Mouse (Mus musculus): ENCODE data around the gene Rpl18a. TPM values are rescaled to one million over a fixed set of nuclear protein-coding genes. Genes with fewer than 3 reads are reported as not detected.
A peak's percentile ranks its signal among the peaks of the same experiment; 100 is the strongest.
"Not testable (repeated sequence)": the region's sequence is repeated elsewhere in the genome, so short reads cannot be mapped to it uniquely, and the experiment has no call there.

The Rpl18a gene
- polyA plus RNA-seq, 1 experiment from 2014 or later = 4,144 TPM

GRCm38 (mm10) chr8:70898661-70899198 is 1.5 kb upstream of the Rpl18a start:
- Histone ChIP-seq H3K9ac (ENCODE audit: low read depth, low read length) (peak overlapping the region; percentile 80), H3K27me3 (replicated peaks; ENCODE audit: control insufficient read depth, insufficient read depth, low read length) (no peaks in the 10 kb centered on the region), H3K27ac (ENCODE audit: low read depth, low read length) (no peak overlapping the region), H3K36me3 (ENCODE audit: control insufficient read depth, insufficient read depth, low read length) (peaks cover 18% of the 10 kb centered on the region), H3K9me3 (ENCODE audit: control insufficient read depth, low read length) (no peaks in the 10 kb centered on the region), H3K4me1 (replicated peaks; ENCODE audit: control insufficient read depth, insufficient read depth, low read length) (peaks cover 6% of the 10 kb centered on the region), H3K4me2 (peak overlapping the region; percentile 58), H3K4me3 (ENCODE audit: low read depth, low read length) (no peak overlapping the region)
- ATAC-seq (replicated peaks; ENCODE audit: low FRiP score) (no peak), DNase-seq (ENCODE audit: low spot score) (no peak)
- WGBS = 46% methylated on average over 2 of the region's 2 CpGs

- H3K9ac ChIP-seq (ENCODE audit: low read depth, low read length) = peak overlapping the region; percentile 80
- H3K4me2 ChIP-seq = peak overlapping the region; percentile 58
- H3K9me3 ChIP-seq (ENCODE audit: control insufficient read depth, low read length) = no peaks in the 10 kb centered on the region
- peaks cover 7% of the 10 kb centered on the region for H3K27me3 ChIP-seq (replicated peaks; ENCODE audit: control insufficient read depth, insufficient read depth, low read length)
- H3K4me3 ChIP-seq (ENCODE audit: low read depth, low read length) = peak overlapping the region; percentile 86
- H3K4me1 ChIP-seq (replicated peaks; ENCODE audit: control insufficient read depth, insufficient read depth, low read length) = peaks cover 10% of the 10 kb centered on the region
- peak; percentile 79 for DNase-seq (ENCODE audit: low spot score)
- peak overlapping the region; percentile 45 for H3K27ac ChIP-seq (ENCODE audit: low read depth, low read length)
- ATAC-seq (replicated peaks; ENCODE audit: low FRiP score) = peak; percentile 44
- WGBS = under 1% methylated on average over 20 of the region's 20 CpGs
- peaks cover 18% of the 10 kb centered on the region for H3K36me3 ChIP-seq (ENCODE audit: control insufficient read depth, insufficient read depth, low read length)
Measured at GRCm38 (mm10) chr8:70897681-70898413, 635 bp upstream of the Rpl18a start.

GRCm38 (mm10) chr8:70896316-70897020 is 744 bp downstream of the Rpl18a start:
- Histone ChIP-seq H3K4me2 (peak overlapping the region; percentile 98), H3K27ac (ENCODE audit: low read depth, low read length) (peak overlapping the region; percentile 91), H3K9me3 (ENCODE audit: control insufficient read depth, low read length) (no peaks in the 10 kb centered on the region), H3K36me3 (ENCODE audit: control insufficient read depth, insufficient read depth, low read length) (peaks cover 18% of the 10 kb centered on the region), H3K4me1 (replicated peaks; ENCODE audit: control insufficient read depth, insufficient read depth, low read length) (peaks cover 18% of the 10 kb centered on the region), H3K27me3 (replicated peaks; ENCODE audit: control insufficient read depth, insufficient read depth, low read length) (peaks cover 21% of the 10 kb centered on the region), H3K4me3 (ENCODE audit: low read depth, low read length) (peak overlapping the region; percentile 86), H3K9ac (ENCODE audit: low read depth, low read length) (peak overlapping the region; percentile 98)
- 1% methylated on average over 25 of the region's 25 CpGs for WGBS
- no peak for ATAC-seq (replicated peaks; ENCODE audit: low FRiP score)
- no peak for DNase-seq (ENCODE audit: low spot score)

GRCm38 (mm10) chr8:70895571-70896259 is 1.5 kb downstream of the Rpl18a start:
- ATAC-seq (replicated peaks; ENCODE audit: low FRiP score); DNase-seq (ENCODE audit: low spot score); H3K9me3 ChIP-seq (ENCODE audit: control insufficient read depth, low read length): not testable (repeated sequence)
- Histone ChIP-seq H3K36me3 (ENCODE audit: control insufficient read depth, insufficient read depth, low read length) (peaks cover 18% of the 10 kb centered on the region), H3K4me1 (replicated peaks; ENCODE audit: control insufficient read depth, insufficient read depth, low read length) (peaks cover 20% of the 10 kb centered on the region), H3K4me3 (ENCODE audit: low read depth, low read length) (peak overlapping the region; percentile 86), H3K27ac (ENCODE audit: low read depth, low read length) (peak overlapping the region; percentile 91), H3K4me2 (peak overlapping the region; percentile 98), H3K9ac (ENCODE audit: low read depth, low read length) (peak overlapping the region; percentile 98), H3K27me3 (replicated peaks; ENCODE audit: control insufficient read depth, insufficient read depth, low read length) (peaks cover 29% of the 10 kb centered on the region)
- 80% methylated on average over 23 of the region's 24 CpGs for WGBS

GRCm38 (mm10) chr8:70894771-70895545 is 2.3 kb downstream of the Rpl18a start:
- H3K9ac ChIP-seq (ENCODE audit: low read depth, low read length) = 0 out of 2 replicates have a peak overlapping the region, but pooled peaks have one; percentile 28
- peaks cover 18% of the 10 kb centered on the region for H3K36me3 ChIP-seq (ENCODE audit: control insufficient read depth, insufficient read depth, low read length)
- DNase-seq (ENCODE audit: low spot score) = no peak
- peak overlapping the region; percentile 98 for H3K4me2 ChIP-seq
- no peak for ATAC-seq (replicated peaks; ENCODE audit: low FRiP score)
- H3K9me3 ChIP-seq (ENCODE audit: control insufficient read depth, low read length) = no peaks in the 10 kb centered on the region
- peaks cover 36% of the 10 kb centered on the region for H3K27me3 ChIP-seq (replicated peaks; ENCODE audit: control insufficient read depth, insufficient read depth, low read length)
- WGBS = 91% methylated on average over 8 of the region's 8 CpGs
- peak overlapping the region; percentile 91 for H3K27ac ChIP-seq (ENCODE audit: low read depth, low read length)
- H3K4me1 ChIP-seq (replicated peaks; ENCODE audit: control insufficient read depth, insufficient read depth, low read length) = peaks cover 20% of the 10 kb centered on the region
- H3K4me3 ChIP-seq (ENCODE audit: low read depth, low read length) = peak overlapping the region; percentile 86

GRCm38 (mm10) chr8:70894385-70894720 is 2.9 kb downstream of the Rpl18a start:
- H3K9ac ChIP-seq (ENCODE audit: low read depth, low read length) = no peak overlapping the region
- no peak overlapping the region for H3K27ac ChIP-seq (ENCODE audit: low read depth, low read length)
- no peaks in the 10 kb centered on the region for H3K9me3 ChIP-seq (ENCODE audit: control insufficient read depth, low read length)
- peaks cover 18% of the 10 kb centered on the region for H3K36me3 ChIP-seq (ENCODE audit: control insufficient read depth, insufficient read depth, low read length)
- ATAC-seq (replicated peaks; ENCODE audit: low FRiP score) = no peak
- peaks cover 20% of the 10 kb centered on the region for H3K4me1 ChIP-seq (replicated peaks; ENCODE audit: control insufficient read depth, insufficient read depth, low read length)
- 59% methylated on average over 2 of the region's 2 CpGs for WGBS
- DNase-seq (ENCODE audit: low spot score) = no peak
- no peak overlapping the region for H3K4me3 ChIP-seq (ENCODE audit: low read depth, low read length)
- no peak overlapping the region for H3K4me2 ChIP-seq
- H3K27me3 ChIP-seq (replicated peaks; ENCODE audit: control insufficient read depth, insufficient read depth, low read length) = peaks cover 36% of the 10 kb centered on the region

GRCm38 (mm10) chr8:70893656-70894384 is 3.4 kb downstream of the Rpl18a start:
- H3K27me3 ChIP-seq (replicated peaks; ENCODE audit: control insufficient read depth, insufficient read depth, low read length) = peaks cover 36% of the 10 kb centered on the region
- H3K36me3 ChIP-seq (ENCODE audit: control insufficient read depth, insufficient read depth, low read length) = peaks cover 18% of the 10 kb centered on the region
- ATAC-seq (replicated peaks; ENCODE audit: low FRiP score) = peak; percentile 55
- H3K9me3 ChIP-seq (ENCODE audit: control insufficient read depth, low read length) = no peaks in the 10 kb centered on the region
- H3K27ac ChIP-seq (ENCODE audit: low read depth, low read length) = no peak overlapping the region
- H3K4me2 ChIP-seq = no peak overlapping the region
- WGBS = 26% methylated on average over 12 of the region's 12 CpGs
- H3K9ac ChIP-seq (ENCODE audit: low read depth, low read length) = no peak overlapping the region
- DNase-seq (ENCODE audit: low spot score) = peak; percentile 85
- H3K4me3 ChIP-seq (ENCODE audit: low read depth, low read length) = no peak overlapping the region
- peaks cover 20% of the 10 kb centered on the region for H3K4me1 ChIP-seq (replicated peaks; ENCODE audit: control insufficient read depth, insufficient read depth, low read length)

All from liver, embryonic 11.5 days (tissue).